ENCODE assay signal across 9 mouse cellular contexts in the genomic region with DNA sequence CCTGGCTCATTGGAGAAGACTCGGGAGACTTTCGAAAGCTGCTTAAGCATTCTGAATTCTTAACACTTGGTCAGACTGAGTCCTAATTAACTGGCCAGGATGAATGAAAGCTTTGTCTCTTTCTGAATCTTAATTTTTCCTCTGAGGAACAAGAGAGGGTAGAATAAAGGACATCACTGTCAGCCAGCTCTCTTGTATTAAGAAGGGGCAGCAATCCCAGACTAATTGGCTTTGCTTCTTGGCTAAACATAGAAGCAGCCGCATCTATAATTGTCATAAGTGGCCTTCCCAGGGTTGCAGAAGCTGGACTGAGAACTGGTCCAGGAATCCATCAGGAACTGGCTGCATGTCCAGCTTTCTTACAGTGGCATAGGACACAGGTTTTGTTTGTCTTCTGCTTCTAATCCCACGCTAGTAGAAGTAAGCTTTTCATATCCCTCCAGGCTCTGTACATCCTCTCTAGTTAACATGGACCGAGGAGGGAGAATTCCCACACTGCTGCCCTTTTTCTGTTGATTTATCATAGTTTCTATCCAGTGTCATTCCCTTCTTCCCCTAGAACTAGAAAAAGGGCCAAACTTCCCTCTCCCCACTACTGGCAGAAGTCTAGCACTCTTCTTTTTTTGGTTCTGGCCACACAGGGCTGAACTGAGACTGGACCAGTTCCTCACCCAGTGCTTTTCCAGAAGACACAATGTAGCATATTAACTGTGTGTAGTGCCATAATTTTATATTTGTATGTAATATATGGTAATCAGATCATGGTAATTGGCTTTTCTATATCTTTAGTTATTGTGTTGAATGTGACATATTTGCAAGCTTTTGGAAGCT. TPM values are rescaled to one million over a fixed set of nuclear protein-coding genes. Genes with fewer than 3 reads are reported as not detected.
A peak's percentile ranks its signal among the peaks of the same experiment; 100 is the strongest.
DNase-seq lines count a peak whose midpoint lies in the region; ATAC-seq and TF ChIP-seq lines count a peak whose summit lies in the region.
"Had no signal": no experiment of that assay in that cellular context is flagged by ENCODE, and none has a peak within 500 bp of the region (broad histone marks: within the 10 kb centered on the region; RNA-seq: fewer than 3 reads in every experiment).

No protein-coding gene starts in this region.

- intact Hi-C loops in left cerebral cortex, adult 2 months (cut with DNase I) = no loop called here

- no peak overlapping the region for H3K4me2 ChIP-seq in embryonic facial prominence, embryonic 11.5 days (ENCODE audit: low read depth, low read length)
- H3K4me2 ChIP-seq in heart, embryonic 16.5 days (ENCODE audit: low read depth, low read length) = no peak overlapping the region
- no peak overlapping the region for H3K4me2 ChIP-seq in midbrain, embryonic 16.5 days (ENCODE audit: low read length)
- no peak overlapping the region for H3K4me2 ChIP-seq in intestine, embryonic 15.5 days (replicated peaks)

- ATAC-seq in embryonic facial prominence, embryonic 11.5 days (replicated peaks; ENCODE audit: insufficient number of reproducible peaks, low FRiP score, low TSS enrichment, low read depth) = peak; percentile 81
- ATAC-seq in heart, embryonic 16.5 days (replicated peaks; ENCODE audit: extremely low read depth, insufficient read depth, low FRiP score) = 0 out of 2 replicates have a peak, but pooled peaks have one; percentile 60
- peak; percentile 92 for ATAC-seq in midbrain, embryonic 16.5 days
- no peak; the same call in 1 of the 2 replicates for ATAC-seq in intestine, embryonic 15.5 days

- no peaks in the 10 kb centered on the region for H3K36me3 ChIP-seq in embryonic facial prominence, embryonic 11.5 days (replicated peaks; ENCODE audit: control insufficient read depth, insufficient read depth, low read depth, low read length)
- H3K36me3 ChIP-seq in heart, embryonic 16.5 days (ENCODE audit: control insufficient read depth, insufficient read depth) = no peaks in the 10 kb centered on the region
- H3K36me3 ChIP-seq in midbrain, embryonic 16.5 days (ENCODE audit: control insufficient read depth, insufficient read depth, low read length) = no peaks in the 10 kb centered on the region
- H3K36me3 ChIP-seq in intestine, embryonic 15.5 days = no peaks in the 10 kb centered on the region

- no peak overlapping the region for H3K9ac ChIP-seq in embryonic facial prominence, embryonic 11.5 days (replicated peaks; ENCODE audit: low read length)
- H3K9ac ChIP-seq in heart, embryonic 16.5 days (ENCODE audit: low read length) = no peak overlapping the region
- no peak overlapping the region for H3K9ac ChIP-seq in midbrain, embryonic 16.5 days (ENCODE audit: low read depth, low read length)
- H3K9ac ChIP-seq in intestine, embryonic 15.5 days = no peak overlapping the region
- H3K9ac ChIP-seq: liver, embryonic 14.5 days had no signal

- H3K9me3 ChIP-seq in embryonic facial prominence, embryonic 11.5 days (replicated peaks; ENCODE audit: control insufficient read depth, low read length) = no peaks in the 10 kb centered on the region
- no peaks in the 10 kb centered on the region for H3K9me3 ChIP-seq in heart, embryonic 16.5 days (replicated peaks; ENCODE audit: control insufficient read depth, low read length)
- H3K9me3 ChIP-seq in midbrain, embryonic 16.5 days (replicated peaks; ENCODE audit: control insufficient read depth, low read length, poor library complexity, severe bottlenecking) = no peaks in the 10 kb centered on the region
- no peaks in the 10 kb centered on the region for H3K9me3 ChIP-seq in intestine, embryonic 15.5 days

- DNase-seq in left cerebral cortex, adult 2 months (ENCODE audit: extremely low spot score in 1 of 2, low spot score in 2 of 2) = no peak
- no peak for DNase-seq in left cerebral cortex, adult 11 months (ENCODE audit: low spot score)
- DNase-seq in embryonic facial prominence, embryonic 11.5 days (ENCODE audit: low spot score) = peak; percentile 30
- no peak for DNase-seq in B cell, adult 2 months
- DNase-seq in adrenal gland, postnatal 14 days = no peak

- H3K4me3 ChIP-seq in left cerebral cortex, adult 2 months = no peak overlapping the region
- no peak overlapping the region for H3K4me3 ChIP-seq in embryonic facial prominence, embryonic 11.5 days (ENCODE audit: low read depth, low read length)
- H3K4me3 ChIP-seq in heart, embryonic 16.5 days (ENCODE audit: low read length) = no peak overlapping the region
- H3K4me3 ChIP-seq in midbrain, embryonic 16.5 days (ENCODE audit: low read depth, low read length) = no peak overlapping the region
- H3K4me3 ChIP-seq in intestine, embryonic 15.5 days (replicated peaks) = no peak overlapping the region

- peak overlapping the region; percentile 68 for H3K27ac ChIP-seq in left cerebral cortex, adult 2 months
- H3K27ac ChIP-seq in embryonic facial prominence, embryonic 11.5 days (replicated peaks; ENCODE audit: low read depth, low read length) = no peak overlapping the region
- peak overlapping the region; percentile 61 for H3K27ac ChIP-seq in heart, embryonic 16.5 days (ENCODE audit: low read length)
- peak overlapping the region; percentile 73 for H3K27ac ChIP-seq in midbrain, embryonic 16.5 days (ENCODE audit: low read length)
- no peak overlapping the region for H3K27ac ChIP-seq in intestine, embryonic 15.5 days
- H3K27ac ChIP-seq: liver, embryonic 14.5 days had no signal

- no peaks in the 10 kb centered on the region for H3K4me1 ChIP-seq in embryonic facial prominence, embryonic 11.5 days (ENCODE audit: control insufficient read depth, insufficient read depth, low read length)
- H3K4me1 ChIP-seq in heart, embryonic 16.5 days (ENCODE audit: control insufficient read depth, insufficient read depth, low read length) = peaks cover 5% of the 10 kb centered on the region
- peaks cover 8% of the 10 kb centered on the region for H3K4me1 ChIP-seq in midbrain, embryonic 16.5 days (ENCODE audit: control insufficient read depth, insufficient read depth, low read length)
- H3K4me1 ChIP-seq in intestine, embryonic 15.5 days (replicated peaks) = no peaks in the 10 kb centered on the region

- no peak for TF ChIP-seq CTCF in left cerebral cortex, adult 2 months (IDR thresholded peaks at IDR 0.05)

- WGBS in embryonic facial prominence, embryonic 11.5 days = 26% methylated on average over 5 of the region's 5 CpGs
- WGBS in heart, embryonic 16.5 days = 52% methylated on average over 5 of the region's 5 CpGs
- WGBS in midbrain, embryonic 16.5 days = 11% methylated on average over 5 of the region's 5 CpGs
- 70% methylated on average over 5 of the region's 5 CpGs for WGBS in intestine, embryonic 15.5 days

- no peaks in the 10 kb centered on the region for H3K27me3 ChIP-seq in embryonic facial prominence, embryonic 11.5 days (ENCODE audit: control insufficient read depth, insufficient read depth, low read length)
- H3K27me3 ChIP-seq in heart, embryonic 16.5 days (ENCODE audit: control insufficient read depth, insufficient read depth, low read length) = no peaks in the 10 kb centered on the region
- H3K27me3 ChIP-seq in midbrain, embryonic 16.5 days (ENCODE audit: control insufficient read depth, insufficient read depth, low read depth, low read length) = no peaks in the 10 kb centered on the region
- H3K27me3 ChIP-seq in intestine, embryonic 15.5 days (replicated peaks) = no peaks in the 10 kb centered on the region

RNA-seq across cellular contexts. Expression of a gene that starts 14.7 kb away (rescaled TPM):
- 1,000 to 10,000 TPM; 1,809 to 1,890 TPM for total RNA-seq in left cerebral cortex, adult 2 months (2021)
- polyA plus RNA-seq in embryonic facial prominence, embryonic 11.5 days (2014; fragmentation: Nextera tagmentation; extraction: Ambion mirVana) = 315 and 334 TPM in 2 replicates
- 721 and 724 TPM in 2 replicates for polyA plus RNA-seq in heart, embryonic 16.5 days (2015; fragmentation: Nextera tagmentation; extraction: Ambion mirVana)
- 550 and 644 TPM in 2 replicates for polyA plus RNA-seq in midbrain, embryonic 16.5 days (2015; fragmentation: Nextera tagmentation; extraction: Ambion mirVana)
- polyA plus RNA-seq in intestine, embryonic 15.5 days (2015; fragmentation: Nextera tagmentation; extraction: Ambion mirVana) = 349 and 390 TPM in 2 replicates
- 867 and 955 TPM in 2 replicates for total RNA-seq in adrenal gland, postnatal 14 days (2021)

RNA-seq across cellular contexts. Expression of a gene that starts 25.4 kb away (rescaled TPM):
- total RNA-seq in left cerebral cortex, adult 2 months (2021) = not detected
- not detected in 2 replicates for polyA plus RNA-seq in embryonic facial prominence, embryonic 11.5 days (2014; fragmentation: Nextera tagmentation; extraction: Ambion mirVana)
- polyA plus RNA-seq in heart, embryonic 16.5 days (2015; fragmentation: Nextera tagmentation; extraction: Ambion mirVana) = 0.38 and 0.71 TPM in 2 replicates
- polyA plus RNA-seq in midbrain, embryonic 16.5 days (2015; fragmentation: Nextera tagmentation; extraction: Ambion mirVana) = not detected in 2 replicates
- not detected in 2 replicates for polyA plus RNA-seq in intestine, embryonic 15.5 days (2015; fragmentation: Nextera tagmentation; extraction: Ambion mirVana)
- total RNA-seq in adrenal gland, postnatal 14 days (2021) = 0.93 and 2.4 TPM in 2 replicates
- polyA plus RNA-seq: liver, embryonic 14.5 days had no signal

RNA-seq across cellular contexts. Expression of a gene that starts 55.3 kb away (rescaled TPM):
- not detected for total RNA-seq in left cerebral cortex, adult 2 months (2021)
- polyA plus RNA-seq in embryonic facial prominence, embryonic 11.5 days (2014; fragmentation: Nextera tagmentation; extraction: Ambion mirVana) = not detected in 2 replicates
- polyA plus RNA-seq in heart, embryonic 16.5 days (2015; fragmentation: Nextera tagmentation; extraction: Ambion mirVana) = 2.8 and 4.5 TPM in 2 replicates
- polyA plus RNA-seq in midbrain, embryonic 16.5 days (2015; fragmentation: Nextera tagmentation; extraction: Ambion mirVana) = not detected in 2 replicates
- polyA plus RNA-seq in intestine, embryonic 15.5 days (2015; fragmentation: Nextera tagmentation; extraction: Ambion mirVana) = not detected in 2 replicates
- not detected in 2 replicates for total RNA-seq in adrenal gland, postnatal 14 days (2021)

Comparison
In these comparisons a context has a peak if more than half of its experiments do, and no peak if none do; other contexts are left out.
1. H3K27ac ChIP-seq: peak in left cerebral cortex, adult 2 months (single experiment), heart, embryonic 16.5 days (single experiment) and midbrain, embryonic 16.5 days (single experiment); none in embryonic facial prominence, embryonic 11.5 days (single experiment) and intestine, embryonic 15.5 days (single experiment).